Mouse (Mus musculus): ENCODE data around the gene Trh.

The Trh gene

GRCm38 (mm10) chr6:92244591-92244990 is at the start of gene Trh:
Gene Trh (minus strand): TSS chr6:92244650.
- no peak for DNase-seq (ENCODE audit: low spot score in 2 of 2)

GRCm38 (mm10) chr6:92290826-92291225 is 46.4 kb upstream of the Trh start:
- DNase-seq (ENCODE audit: low spot score in 2 of 2) = no peak

DNA sequence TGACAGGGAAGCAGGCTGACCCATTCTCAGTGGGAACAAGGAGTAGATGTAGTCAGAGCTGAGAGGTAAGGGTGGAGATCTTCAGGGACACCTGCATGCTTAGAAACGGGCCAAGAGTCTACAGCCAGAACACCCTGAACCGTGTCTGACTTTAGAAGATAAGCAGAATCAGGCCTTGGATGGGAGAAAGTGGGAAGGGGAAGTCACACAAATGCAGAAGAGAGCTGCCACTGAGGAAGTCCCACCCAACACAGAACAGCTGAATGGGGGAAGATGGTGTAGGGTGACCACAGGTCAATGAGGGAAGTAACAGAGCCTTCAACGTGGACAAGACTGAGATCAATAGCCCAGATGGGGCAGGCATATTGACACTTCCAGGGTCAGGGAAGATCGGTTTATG is 42.4 kb upstream of the Trh start:
- DNase-seq (ENCODE audit: low spot score in 2 of 2) = no peak

DNA sequence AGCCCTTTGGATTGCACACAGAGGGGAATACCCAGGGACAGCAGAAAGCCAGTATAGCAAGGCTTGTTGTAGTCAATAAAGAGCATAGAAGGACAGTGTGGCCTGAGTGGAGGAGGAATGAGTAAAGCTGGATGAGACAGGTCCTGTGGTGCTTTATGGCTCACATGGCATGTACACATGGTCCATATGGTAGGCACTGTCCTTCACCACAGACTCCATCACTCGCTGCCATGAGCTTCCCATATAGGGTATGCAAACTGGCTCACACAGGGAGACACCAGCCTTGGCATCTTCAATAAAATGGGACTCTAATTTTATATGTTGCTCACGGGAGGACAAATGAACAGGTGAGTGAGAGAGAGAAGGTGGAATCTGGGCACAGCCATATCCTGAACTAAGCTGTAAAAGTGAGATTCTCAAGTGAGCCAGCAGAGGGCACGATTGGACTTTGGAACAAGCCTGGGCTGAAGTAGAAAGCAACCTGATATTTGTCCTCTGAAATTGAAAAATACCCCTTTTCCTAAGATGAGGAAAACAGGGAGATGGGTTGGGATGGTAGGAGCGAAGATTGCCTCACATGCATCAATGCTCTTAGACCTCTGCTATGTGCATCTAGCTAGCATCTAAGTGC is 41.9 kb upstream of the Trh start:
- no peak for DNase-seq (ENCODE audit: low spot score in 2 of 2)

DNA sequence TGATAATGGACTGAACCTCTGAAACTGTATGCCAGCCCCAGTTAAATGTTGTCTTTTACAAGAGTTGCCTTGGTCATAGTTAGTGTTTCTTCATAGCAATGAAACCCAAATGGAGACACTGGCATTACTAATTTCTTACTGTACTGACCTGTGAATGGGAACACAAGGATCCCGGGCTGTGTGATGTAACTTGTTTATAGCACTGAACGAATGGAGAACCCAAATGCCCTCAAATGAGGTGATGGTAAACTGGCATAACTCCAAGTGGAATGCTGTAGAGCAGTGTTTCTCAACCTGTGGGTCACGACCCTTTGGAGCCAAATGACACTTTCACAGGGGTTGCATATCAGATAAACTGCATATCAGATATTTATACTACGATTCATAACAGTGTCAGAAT is 41.1 kb upstream of the Trh start:
- no peak for DNase-seq (ENCODE audit: low spot score in 2 of 2)

- DNase-seq (ENCODE audit: low spot score in 2 of 2) = no peak
Measured at GRCm38 (mm10) chr6:92277179-92277578, 32.7 kb upstream of the Trh start.

GRCm38 (mm10) chr6:92273652-92274322 is 29.3 kb upstream of the Trh start:
- DNase-seq (ENCODE audit: low spot score in 2 of 2) = no peak

- no peak for DNase-seq (ENCODE audit: low spot score in 2 of 2)
Measured at GRCm38 (mm10) chr6:92272601-92273000, 28.2 kb upstream of the Trh start.

GRCm38 (mm10) chr6:92269019-92269418 is 24.6 kb upstream of the Trh start:
- DNase-seq (ENCODE audit: low spot score in 2 of 2) = peak; percentile 14 to 37

DNA sequence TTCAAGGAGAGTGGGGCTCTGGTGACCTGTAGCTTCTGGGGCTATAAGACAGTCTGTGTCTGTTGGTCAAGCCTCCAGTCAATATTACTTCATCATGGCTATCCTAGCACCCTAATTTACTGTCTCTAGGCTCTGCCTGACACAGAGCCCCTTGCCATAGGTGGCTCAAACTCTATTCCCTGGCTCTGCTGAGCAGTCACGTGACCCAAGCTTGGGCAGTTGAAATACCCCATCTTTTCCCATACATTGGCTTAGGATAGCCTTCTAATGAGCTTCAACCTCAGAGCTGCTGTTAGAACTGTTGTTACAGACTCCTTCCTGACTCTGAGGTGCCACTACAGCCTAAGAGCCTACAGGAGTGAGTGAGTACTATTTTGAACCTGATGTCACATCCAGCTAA is 23.6 kb upstream of the Trh start:
- DNase-seq (ENCODE audit: low spot score in 2 of 2) = no peak

DNA sequence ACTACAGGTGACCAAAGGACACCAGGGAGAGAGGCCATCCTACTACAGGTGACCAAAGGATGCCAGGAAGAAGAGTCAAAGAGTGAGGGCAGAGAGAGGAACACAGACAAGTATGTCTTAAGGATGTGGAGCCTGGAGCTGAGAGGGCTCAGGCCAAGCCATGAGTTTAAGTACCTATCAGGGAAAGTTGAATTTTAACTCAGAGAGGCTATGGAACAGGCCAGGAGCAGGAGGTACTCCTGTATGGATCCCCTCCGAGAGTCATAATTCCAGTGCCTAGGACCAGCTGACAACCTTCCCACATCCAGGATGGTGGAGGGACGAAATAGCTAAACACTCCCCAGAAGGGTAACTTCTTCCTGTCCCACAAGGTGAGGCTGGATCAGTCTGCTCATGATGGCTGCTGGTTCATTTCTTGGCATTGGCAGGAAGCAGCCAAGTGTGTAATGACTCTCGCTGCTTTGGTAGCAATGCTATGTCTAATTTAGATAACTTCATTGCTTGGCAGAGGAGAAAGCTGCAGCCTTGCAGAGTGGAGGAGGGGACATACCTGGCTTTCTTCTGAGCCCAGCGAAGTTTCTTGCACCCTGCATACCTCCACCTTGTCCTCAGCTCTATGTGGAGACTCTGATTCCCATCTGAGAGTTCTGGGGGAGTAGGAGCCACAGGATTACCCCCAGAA is 16.9 kb upstream of the Trh start:
- no peak for DNase-seq (ENCODE audit: low spot score in 2 of 2)

DNA sequence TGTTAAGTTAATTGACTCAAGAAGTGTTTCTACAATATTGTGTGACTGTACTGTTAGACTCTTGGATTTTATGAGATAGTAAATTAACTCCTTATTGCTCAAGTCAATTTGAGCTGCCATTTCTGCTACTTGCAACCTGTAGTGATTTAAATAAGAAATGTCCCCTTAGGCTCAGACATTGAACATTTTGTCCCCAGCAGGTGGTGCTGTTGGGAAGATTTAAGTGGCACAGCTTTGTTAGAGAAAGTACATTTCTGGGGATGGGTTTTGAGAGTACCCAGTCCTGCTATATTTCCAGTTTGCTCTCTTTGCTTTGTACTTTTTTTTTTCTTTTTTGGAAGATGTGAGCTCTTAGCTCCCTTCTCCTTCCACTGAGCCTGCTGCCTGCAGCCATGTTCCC is 10.9 kb upstream of the Trh start:
- no peak for DNase-seq (ENCODE audit: low spot score in 2 of 2)

DNA sequence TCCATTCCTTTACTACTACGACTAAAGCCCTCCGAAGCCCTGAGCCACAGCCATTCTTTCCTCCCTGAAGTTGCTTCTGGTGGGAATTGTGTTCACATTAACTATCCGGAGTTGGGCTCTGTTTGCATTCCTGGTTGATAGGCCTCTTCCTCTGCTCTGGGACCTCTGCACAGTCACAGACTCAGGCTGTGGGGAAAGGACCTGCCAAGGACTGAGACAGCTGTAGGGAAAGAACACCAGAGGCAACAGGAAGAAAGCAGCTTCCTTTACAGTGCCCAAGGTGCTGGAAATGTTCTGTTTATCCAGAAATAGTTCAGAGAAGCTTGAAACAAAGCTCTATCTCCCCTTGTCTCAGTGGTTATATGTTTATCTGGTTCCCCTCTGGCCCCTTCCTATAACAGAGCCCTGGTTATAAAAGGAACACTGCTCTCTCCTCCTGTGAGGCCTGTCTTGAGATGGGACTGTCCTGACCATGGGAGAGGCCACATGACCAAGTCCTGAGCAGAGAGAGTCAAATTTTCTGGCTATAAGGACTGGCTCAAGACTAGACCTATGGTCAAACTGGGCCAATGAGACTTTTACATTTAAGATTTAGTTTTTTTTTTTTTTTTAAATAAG is 8.9 kb upstream of the Trh start:
- DNase-seq (ENCODE audit: low spot score in 2 of 2) = no peak

- no peak for DNase-seq (ENCODE audit: low spot score in 2 of 2)
Measured at GRCm38 (mm10) chr6:92247215-92247919, 2.9 kb upstream of the Trh start.

DNA sequence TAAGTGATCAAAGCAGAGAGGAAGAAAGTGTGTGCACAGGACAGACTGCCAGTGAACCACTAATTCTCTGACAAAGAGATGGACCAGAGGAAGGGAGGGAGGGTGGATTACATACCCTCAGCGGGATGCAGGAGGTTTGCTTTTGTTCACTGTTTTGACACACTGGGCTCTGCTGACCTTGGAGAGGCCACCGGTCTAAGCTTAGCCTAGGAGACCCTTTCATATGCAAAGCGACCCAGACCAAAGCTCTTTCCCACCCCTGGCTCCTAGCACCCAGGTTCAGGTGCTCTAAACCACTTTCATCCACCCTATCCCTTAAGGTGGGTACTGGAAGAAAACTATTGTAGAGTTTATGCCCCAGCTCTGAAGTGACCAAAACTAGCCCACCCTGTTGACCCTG is 1.9 kb upstream of the Trh start:
- DNase-seq (ENCODE audit: low spot score in 2 of 2) = no peak

GRCm38 (mm10) chr6:92241178-92241906 is 3.1 kb downstream of the Trh start:
- DNase-seq (ENCODE audit: low spot score in 2 of 2) = peak in 1 of 2 experiments; percentile 30

GRCm38 (mm10) chr6:92235036-92235435 is 9.4 kb downstream of the Trh start:
- DNase-seq (ENCODE audit: low spot score in 2 of 2) = no peak

GRCm38 (mm10) chr6:92231762-92232161 is 12.7 kb downstream of the Trh start:
- no peak for DNase-seq (ENCODE audit: low spot score in 2 of 2)

GRCm38 (mm10) chr6:92231356-92231755 is 13.1 kb downstream of the Trh start:
- no peak for DNase-seq (ENCODE audit: low spot score in 2 of 2)

DNA sequence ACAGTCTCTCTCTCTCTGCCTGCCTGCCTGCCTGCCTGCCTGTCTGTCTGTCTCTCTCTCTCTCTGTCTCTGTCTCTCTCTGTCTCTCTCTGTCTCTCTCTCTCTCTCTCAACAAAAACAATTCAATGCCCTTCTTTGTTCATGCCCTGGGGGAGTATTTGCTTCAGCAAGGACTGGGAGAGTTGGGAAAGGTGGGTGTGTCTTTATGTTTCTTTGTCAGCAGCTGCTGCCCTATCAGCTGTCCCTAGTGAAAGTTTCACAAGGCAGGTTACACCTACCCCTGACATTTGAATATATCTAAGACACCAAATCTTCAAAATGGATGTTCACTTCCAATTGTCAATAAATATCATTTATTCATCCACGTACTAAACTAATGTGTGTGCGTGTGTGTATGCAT is 14.9 kb downstream of the Trh start:
- DNase-seq (ENCODE audit: low spot score in 2 of 2) = no peak

- DNase-seq (ENCODE audit: low spot score in 2 of 2) = no peak
Measured at GRCm38 (mm10) chr6:92229103-92229502, 15.3 kb downstream of the Trh start.
